Mouse (Mus musculus) hindbrain, embryonic 15.5 days (tissue): ENCODE results near the gene Gm20388. TPM values are rescaled to one million over a fixed set of nuclear protein-coding genes. Genes with fewer than 3 reads are reported as not detected.

Experiments
- ATAC-seq: fragments of 200-750 bp; cut with Nextera tagmentation; 2 replicates; pipeline ENCODE4 v1.8.0; 2017; ENCODE audit warnings: low read depth, moderate number of reproducible peaks, moderate TSS enrichment; ENCODE audit not compliant: low FRiP score
- H3K27ac ChIP-seq: fragments of 300-500 bp; sonication (generic); replicated peaks from 2 replicates; pipeline ENCODE4 v1.5.1; 2015; ENCODE audit warnings: mild to moderate bottlenecking, inconsistent platforms
- H3K27me3 ChIP-seq: fragments of 300-500 bp; sonication (generic); 2 replicates; pipeline ENCODE4 v1.6.1; 2015; ENCODE audit warnings: control low read depth, inconsistent platforms
- H3K36me3 ChIP-seq: fragments of 300-500 bp; sonication (generic); 2 replicates; pipeline ENCODE4 v1.6.1; 2015; ENCODE audit warnings: control low read depth, inconsistent platforms
- H3K4me1 ChIP-seq: fragments of 300-500 bp; sonication (generic); replicated peaks from 2 replicates; pipeline ENCODE4 v1.6.1; 2015; ENCODE audit warnings: control low read depth, inconsistent platforms
- H3K4me2 ChIP-seq: fragments of 300-500 bp; sonication (generic); 2 replicates; pipeline ENCODE4 v1.6.1; 2015; ENCODE audit warnings: moderate library complexity, mild to moderate bottlenecking, inconsistent platforms
- H3K4me3 ChIP-seq: fragments of 300-500 bp; sonication (generic); 2 replicates; pipeline ENCODE4 v1.5.1; 2015; ENCODE audit warnings: mild to moderate bottlenecking, inconsistent platforms
- H3K9ac ChIP-seq: fragments of 300-500 bp; sonication (generic); 2 replicates; pipeline ENCODE4 v1.6.1; 2015; ENCODE audit warnings: inconsistent platforms
- H3K9me3 ChIP-seq: fragments of 300-500 bp; sonication (generic); 2 replicates; pipeline ENCODE4 v1.6.1; 2016; ENCODE audit warnings: control low read depth, inconsistent platforms
- WGBS: fragments of 180-500 bp; shearing (Covaris S2); methylation state at CpG from one replicate; pipeline ENCODE4 v1.1.7; 2015; 5-methylcytosine and 5-hydroxymethylcytosine counted together
- polyA plus RNA-seq: library from polyadenylated mRNA; unstranded; fragments of >200 nt; fragmentation: Nextera tagmentation; extraction: Ambion mirVana; gene quantifications from 2 replicates; pipeline ENCODE4 v1.2.1, GENCODE M21; 2015

Gm20388 gene
- polyA plus RNA-seq, 1 experiment from 2014 or later: 5.4 TPM

DNA sequence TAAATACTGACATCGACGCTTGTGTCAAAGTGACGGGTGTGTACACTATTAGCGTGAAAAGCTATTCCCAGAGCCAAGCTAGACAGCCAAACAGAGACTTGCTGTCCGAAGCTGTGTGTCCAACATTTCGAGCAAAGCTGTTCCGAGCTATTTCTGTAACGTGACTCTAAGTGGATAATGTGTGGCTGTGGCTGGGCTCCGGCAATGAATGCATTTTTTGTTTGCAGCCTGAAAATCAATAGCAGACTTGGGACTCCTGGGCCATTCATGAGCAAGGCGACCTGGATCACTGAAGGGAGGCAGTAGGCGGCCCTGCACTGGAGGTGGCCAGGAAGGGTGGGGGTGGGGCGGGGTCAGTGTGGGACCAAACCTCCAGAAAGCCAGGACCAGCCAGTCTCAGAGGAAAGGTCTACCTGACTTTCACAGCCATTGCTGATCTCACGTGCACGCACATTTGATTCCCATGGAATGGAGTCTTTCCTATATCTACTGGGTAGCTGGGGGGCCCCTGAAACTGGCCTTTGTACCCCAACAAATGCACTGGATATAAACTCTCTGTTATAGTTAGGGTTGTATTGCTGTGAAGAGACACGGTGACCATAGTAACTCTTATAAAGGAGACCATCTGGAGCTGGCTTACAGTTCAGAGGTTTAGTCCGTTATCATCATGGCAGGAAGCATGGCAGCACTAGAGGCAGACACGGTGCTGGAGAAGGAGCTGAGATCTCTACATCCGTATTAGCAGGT, 1415.7 kb downstream of the Gm20388 start:
- no peak overlapping the region for H3K27ac ChIP-seq
- no peak for ATAC-seq
- no peaks in the 10 kb centered on the region for H3K27me3 ChIP-seq
- no peaks in the 10 kb centered on the region for H3K36me3 ChIP-seq
- no peak overlapping the region for H3K4me3 ChIP-seq
- no peaks in the 10 kb centered on the region for H3K4me1 ChIP-seq
- H3K4me2 ChIP-seq: no peak overlapping the region
- WGBS: 58% methylated on average over 18 of the region's 18 CpGs
- H3K9ac ChIP-seq: no peak overlapping the region
- H3K9me3 ChIP-seq: no peaks in the 10 kb centered on the region

DNA sequence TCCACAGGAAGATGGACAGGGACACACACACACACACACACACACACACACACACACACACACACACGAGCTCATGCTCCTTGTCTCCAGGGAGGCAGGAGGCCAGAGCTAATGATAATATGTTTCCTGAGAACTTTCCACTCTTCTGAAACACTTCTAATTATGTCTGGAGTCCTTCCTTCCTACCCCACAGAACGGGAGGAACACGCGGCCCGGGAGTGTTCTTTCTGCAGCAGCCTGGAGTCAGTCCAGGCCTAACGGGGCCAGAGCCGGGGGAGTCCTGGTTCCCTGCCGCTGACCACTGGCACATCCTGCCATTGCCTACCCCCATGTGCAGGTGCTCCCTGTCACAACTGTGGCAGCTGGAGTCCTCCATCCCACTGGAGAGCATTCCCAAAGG, 1421.8 kb downstream of the Gm20388 start:
- Histone ChIP-seq H3K4me3 (no peak overlapping the region), H3K36me3 (no peaks in the 10 kb centered on the region), H3K4me2 (no peak overlapping the region), H3K27me3 (no peaks in the 10 kb centered on the region), H3K27ac (no peak overlapping the region), H3K9ac (no peak overlapping the region), H3K9me3 (no peaks in the 10 kb centered on the region), H3K4me1 (0 out of 2 replicates have a peak, but pooled peaks cover 9% of the 10 kb centered on the region)
- no peak for ATAC-seq
- WGBS: 56% methylated on average over 8 of the region's 8 CpGs

DNA sequence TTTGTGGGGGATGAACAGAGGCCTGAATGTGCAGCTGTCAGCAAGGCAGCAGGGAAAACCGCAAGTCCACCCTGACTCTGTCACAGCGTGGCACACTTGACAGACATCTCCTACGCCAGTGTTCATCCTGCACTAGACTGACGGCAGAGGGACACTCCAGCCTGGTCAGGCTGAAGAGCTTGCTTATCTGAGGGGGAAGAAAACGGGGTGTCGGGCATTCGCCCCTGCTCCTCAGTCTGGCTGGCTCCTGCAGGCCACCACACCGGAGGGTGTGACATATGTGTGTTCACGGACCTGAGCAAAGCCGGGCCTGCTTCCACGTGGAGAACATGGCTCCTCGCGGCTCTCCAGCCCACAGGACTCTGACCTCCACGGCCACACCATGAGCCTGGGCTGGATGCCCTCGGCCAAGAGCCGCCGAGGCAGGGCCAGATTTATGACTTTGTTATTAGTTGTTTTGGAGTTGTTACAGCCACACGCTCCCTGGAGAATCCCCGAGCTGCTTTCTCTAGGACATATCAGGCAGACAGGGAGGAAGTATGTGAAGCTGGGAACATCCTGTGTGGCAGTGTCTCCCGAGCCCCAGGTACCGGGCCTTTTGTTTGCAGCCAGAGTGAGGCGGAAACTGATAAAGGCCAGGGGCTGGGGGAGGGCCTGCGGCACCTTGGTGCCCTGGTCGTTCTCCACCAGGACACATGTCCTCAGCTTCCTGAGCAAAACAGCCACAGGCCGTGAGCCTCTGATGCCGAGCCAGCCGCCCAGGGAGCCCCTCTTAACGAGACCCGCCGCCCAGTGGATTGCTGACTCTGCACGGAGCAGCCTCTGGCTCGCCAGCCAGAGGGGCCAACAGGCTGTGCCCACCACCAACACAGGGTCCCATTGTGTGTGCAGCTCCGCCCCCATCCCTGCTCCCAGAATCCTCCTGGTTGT, 1424.1 kb downstream of the Gm20388 start:
- Histone ChIP-seq H3K36me3 (no peaks in the 10 kb centered on the region), H3K27ac (peak overlapping the region; percentile 39; the same call in 1 of the 2 replicates), H3K9ac (no peak overlapping the region), H3K9me3 (no peaks in the 10 kb centered on the region), H3K27me3 (no peaks in the 10 kb centered on the region), H3K4me1 (0 out of 2 replicates have a peak, but pooled peaks cover 9% of the 10 kb centered on the region), H3K4me3 (no peak overlapping the region), H3K4me2 (no peak overlapping the region)
- ATAC-seq: peak; percentile 76
- WGBS: 53% methylated on average over 33 of the region's 33 CpGs

DNA sequence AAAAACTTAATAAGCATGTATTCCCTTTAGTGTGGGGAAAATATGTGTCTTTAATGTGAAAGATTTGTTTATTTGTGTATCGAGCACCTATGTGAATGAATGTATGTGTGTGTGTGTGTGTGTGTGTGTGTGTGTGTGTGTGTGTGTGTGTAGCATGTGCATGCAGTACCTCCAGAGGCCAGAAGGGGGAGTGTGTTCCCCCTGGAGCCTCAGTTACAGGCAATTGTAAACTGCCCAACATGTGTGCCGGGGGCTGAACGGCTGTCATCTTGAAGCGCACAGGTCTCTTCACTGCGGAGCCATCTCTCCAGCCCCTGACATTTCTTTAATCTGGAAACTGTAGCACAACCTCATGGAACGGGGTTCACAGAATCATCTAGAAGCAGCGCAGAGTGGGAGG, 1425.0 kb downstream of the Gm20388 start:
- 96% methylated on average over 7 of the region's 7 CpGs for WGBS
- H3K9ac ChIP-seq: no peak overlapping the region
- no peaks in the 10 kb centered on the region for H3K27me3 ChIP-seq
- H3K36me3 ChIP-seq: no peaks in the 10 kb centered on the region
- no peak for ATAC-seq
- no peak overlapping the region for H3K4me3 ChIP-seq
- no peaks in the 10 kb centered on the region for H3K9me3 ChIP-seq
- no peak overlapping the region for H3K27ac ChIP-seq
- H3K4me1 ChIP-seq: 0 out of 2 replicates have a peak, but pooled peaks cover 9% of the 10 kb centered on the region
- H3K4me2 ChIP-seq: no peak overlapping the region

DNA sequence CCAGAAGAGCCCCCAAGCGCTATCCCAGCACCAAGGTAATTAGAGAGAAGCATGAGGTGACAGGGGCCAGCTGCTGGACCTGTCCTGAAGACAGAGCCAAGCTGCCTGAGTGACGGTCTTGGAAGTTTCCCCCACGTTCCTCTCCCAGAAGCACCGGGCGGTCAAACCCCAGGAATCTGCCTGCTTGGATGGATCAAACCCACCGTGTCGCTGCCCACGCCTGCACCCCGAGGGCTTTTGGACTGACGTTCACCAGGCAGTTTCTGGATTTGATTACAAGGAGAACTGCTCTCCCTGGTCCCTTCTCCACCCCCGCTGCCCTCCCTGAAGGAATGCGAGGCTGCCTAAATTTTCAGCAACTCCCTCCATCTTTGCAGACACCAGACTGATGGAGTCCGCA, 1432.3 kb downstream of the Gm20388 start:
- H3K4me2 ChIP-seq: no peak overlapping the region
- 0 out of 2 replicates have a peak, but pooled peaks cover 6% of the 10 kb centered on the region for H3K4me1 ChIP-seq
- H3K9ac ChIP-seq: no peak overlapping the region
- no peaks in the 10 kb centered on the region for H3K36me3 ChIP-seq
- H3K27ac ChIP-seq: no peak overlapping the region
- ATAC-seq: no peak
- H3K4me3 ChIP-seq: no peak overlapping the region
- H3K27me3 ChIP-seq: no peaks in the 10 kb centered on the region
- WGBS: 61% methylated on average over 13 of the region's 13 CpGs
- H3K9me3 ChIP-seq: no peaks in the 10 kb centered on the region

DNA sequence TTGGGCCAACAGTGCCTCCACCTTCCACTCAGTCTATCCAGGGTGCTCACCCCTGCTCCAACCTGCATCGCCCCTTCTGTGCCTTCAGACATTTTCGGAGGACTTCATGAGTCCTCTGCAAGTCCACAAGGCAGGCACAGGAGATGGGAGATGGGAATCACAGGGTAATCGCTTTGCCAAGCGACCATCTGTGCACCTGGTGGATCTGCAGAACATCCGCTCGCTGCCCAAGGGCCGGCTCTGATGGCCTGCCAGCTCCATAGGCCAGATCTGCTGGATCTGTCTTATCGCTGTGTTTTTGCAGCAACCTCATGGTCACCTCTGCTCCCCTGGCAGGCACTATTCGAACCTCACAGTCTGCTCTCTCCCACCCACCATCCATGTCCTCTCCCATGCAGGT, 1433.8 kb downstream of the Gm20388 start:
- ATAC-seq: no peak
- Histone ChIP-seq H3K27ac (no peak overlapping the region), H3K4me3 (no peak overlapping the region), H3K9me3 (no peaks in the 10 kb centered on the region), H3K36me3 (no peaks in the 10 kb centered on the region), H3K4me2 (no peak overlapping the region), H3K4me1 (0 out of 2 replicates have a peak, but pooled peaks cover 6% of the 10 kb centered on the region), H3K27me3 (no peaks in the 10 kb centered on the region), H3K9ac (no peak overlapping the region)
- 92% methylated on average over 9 of the region's 9 CpGs for WGBS

DNA sequence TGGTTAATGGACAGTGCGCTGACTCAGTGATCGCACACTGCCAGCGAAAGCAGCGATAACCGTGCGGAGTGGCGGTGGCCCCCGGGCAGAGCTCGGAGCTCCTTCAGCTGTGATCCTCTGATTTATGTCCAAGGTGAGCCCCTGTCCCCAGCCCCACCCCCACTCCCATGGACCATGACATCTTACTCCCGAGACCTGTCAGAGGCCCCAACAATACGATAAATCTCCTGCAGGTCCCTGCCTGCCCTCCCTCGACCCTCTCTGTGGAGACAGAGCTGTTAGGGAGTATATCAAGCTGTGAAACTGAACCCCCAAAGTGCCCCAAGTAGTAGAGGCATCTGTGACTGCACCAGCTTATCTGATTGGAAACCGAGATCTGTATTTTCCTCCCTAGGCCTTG, 1435.5 kb downstream of the Gm20388 start:
- no peak overlapping the region for H3K4me3 ChIP-seq
- H3K4me2 ChIP-seq: no peak overlapping the region
- no peaks in the 10 kb centered on the region for H3K27me3 ChIP-seq
- WGBS: 78% methylated on average over 13 of the region's 13 CpGs
- H3K36me3 ChIP-seq: no peaks in the 10 kb centered on the region
- no peak for ATAC-seq
- H3K27ac ChIP-seq: no peak overlapping the region
- no peaks in the 10 kb centered on the region for H3K9me3 ChIP-seq
- H3K4me1 ChIP-seq: 0 out of 2 replicates have a peak, but pooled peaks cover 6% of the 10 kb centered on the region
- no peak overlapping the region for H3K9ac ChIP-seq

DNA sequence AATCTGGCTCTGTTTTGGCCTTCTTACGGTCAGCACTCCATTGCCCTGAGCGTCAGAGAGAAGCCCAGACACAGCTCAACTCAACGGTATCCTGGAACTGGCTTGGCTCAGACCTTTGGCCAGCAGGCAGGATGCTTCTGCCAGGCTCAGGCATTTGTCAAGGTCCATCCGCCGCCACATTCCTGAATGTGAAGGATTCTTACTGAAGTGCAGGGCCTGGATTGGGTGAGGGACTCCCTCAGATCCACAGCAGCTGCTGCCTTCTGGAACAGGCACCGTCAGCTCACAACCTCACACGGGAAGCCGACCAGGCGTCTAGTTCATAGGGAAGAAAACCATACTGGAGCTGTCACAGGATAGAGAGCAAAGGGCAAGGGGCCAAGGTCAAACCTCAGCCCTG, 1436.2 kb downstream of the Gm20388 start:
- no peaks in the 10 kb centered on the region for H3K36me3 ChIP-seq
- no peak overlapping the region for H3K4me3 ChIP-seq
- ATAC-seq: no peak
- no peak overlapping the region for H3K9ac ChIP-seq
- 66% methylated on average over 9 of the region's 9 CpGs for WGBS
- no peak overlapping the region for H3K27ac ChIP-seq
- H3K27me3 ChIP-seq: no peaks in the 10 kb centered on the region
- H3K4me1 ChIP-seq: 0 out of 2 replicates have a peak, but pooled peaks cover 6% of the 10 kb centered on the region
- no peak overlapping the region for H3K4me2 ChIP-seq
- H3K9me3 ChIP-seq: no peaks in the 10 kb centered on the region

DNA sequence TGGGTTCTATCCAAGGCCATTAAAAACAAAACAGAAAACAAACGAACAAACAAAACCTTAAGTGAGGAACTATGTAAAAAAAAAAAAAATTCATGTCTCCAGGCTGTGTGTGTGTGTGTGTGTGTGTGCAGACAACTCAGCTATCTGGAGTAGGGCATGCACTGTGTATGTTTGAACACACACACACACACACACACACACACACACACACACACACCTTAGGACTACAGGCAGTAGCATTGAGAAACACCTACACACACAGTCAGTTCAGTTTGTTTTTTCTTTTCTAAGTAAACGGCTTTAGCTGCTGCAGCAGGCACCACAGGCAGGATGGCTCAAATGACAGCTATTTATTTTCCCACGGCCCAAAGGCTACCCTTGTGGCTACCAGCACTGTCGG, 1438.4 kb downstream of the Gm20388 start:
- H3K27ac ChIP-seq: no peak overlapping the region
- 38% methylated on average over 4 of the region's 4 CpGs for WGBS
- no peak for ATAC-seq

DNA sequence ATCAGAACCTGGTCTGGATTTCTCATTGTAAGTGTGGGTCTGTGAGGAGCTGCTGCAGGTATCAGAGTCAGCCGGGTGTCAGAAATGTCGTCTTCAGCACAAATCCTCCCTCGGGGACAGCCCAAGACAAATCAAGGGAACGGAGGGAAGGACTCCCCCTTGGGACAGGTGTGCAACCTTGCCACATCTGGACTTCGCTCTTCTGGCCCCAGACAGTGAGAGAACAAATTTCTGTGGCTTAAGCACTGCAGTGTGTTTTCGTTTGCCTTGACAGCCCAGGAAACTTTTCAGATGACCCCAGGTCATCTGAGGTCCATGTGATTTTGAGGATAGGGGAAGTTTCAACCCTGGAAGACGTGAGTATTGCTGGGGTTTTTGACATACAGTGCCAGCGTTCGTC, 1440.2 kb downstream of the Gm20388 start:
- Histone ChIP-seq H3K27me3 (no peaks in the 10 kb centered on the region), H3K9ac (no peak overlapping the region), H3K4me3 (no peak overlapping the region), H3K4me1 (no peaks in the 10 kb centered on the region), H3K9me3 (no peaks in the 10 kb centered on the region), H3K36me3 (no peaks in the 10 kb centered on the region), H3K4me2 (no peak overlapping the region), H3K27ac (no peak overlapping the region)
- 79% methylated on average over 9 of the region's 9 CpGs for WGBS
- ATAC-seq: no peak

More for the DNA sequence above, 1438.4 kb downstream of the Gm20388 start:
- Histone ChIP-seq H3K4me1 (no peaks in the 10 kb centered on the region), H3K9ac (no peak overlapping the region), H3K9me3 (no peaks in the 10 kb centered on the region), H3K4me2 (no peak overlapping the region), H3K4me3 (no peak overlapping the region), H3K27me3 (no peaks in the 10 kb centered on the region), H3K36me3 (no peaks in the 10 kb centered on the region)

DNA sequence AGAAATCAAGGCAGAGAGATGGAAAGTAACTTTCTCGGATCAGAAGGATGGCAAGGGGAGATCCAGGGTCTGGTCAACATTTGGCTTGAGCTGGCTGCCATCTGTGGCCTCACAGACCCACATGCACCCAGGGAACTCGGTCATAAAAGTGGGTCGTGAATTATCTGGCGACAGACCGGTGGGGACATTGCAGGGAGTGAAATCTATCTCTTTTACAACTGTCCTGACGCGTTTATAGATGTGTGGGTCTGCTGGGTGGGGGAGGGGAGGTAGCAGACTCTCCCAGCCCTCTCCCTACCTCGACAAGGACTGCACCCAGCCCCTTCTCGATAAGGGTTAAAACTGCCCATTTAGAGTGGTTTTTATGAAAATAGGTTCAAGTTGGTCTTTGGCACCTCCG, 1444.2 kb downstream of the Gm20388 start:
- no peak overlapping the region for H3K27ac ChIP-seq
- H3K4me3 ChIP-seq: no peak overlapping the region
- no peak overlapping the region for H3K9ac ChIP-seq
- H3K4me2 ChIP-seq: no peak overlapping the region
- peaks cover 13% of the 10 kb centered on the region for H3K4me1 ChIP-seq
- no peaks in the 10 kb centered on the region for H3K27me3 ChIP-seq
- WGBS: 68% methylated on average over 10 of the region's 10 CpGs
- ATAC-seq: no peak
- H3K9me3 ChIP-seq: no peaks in the 10 kb centered on the region
- H3K36me3 ChIP-seq: no peaks in the 10 kb centered on the region

DNA sequence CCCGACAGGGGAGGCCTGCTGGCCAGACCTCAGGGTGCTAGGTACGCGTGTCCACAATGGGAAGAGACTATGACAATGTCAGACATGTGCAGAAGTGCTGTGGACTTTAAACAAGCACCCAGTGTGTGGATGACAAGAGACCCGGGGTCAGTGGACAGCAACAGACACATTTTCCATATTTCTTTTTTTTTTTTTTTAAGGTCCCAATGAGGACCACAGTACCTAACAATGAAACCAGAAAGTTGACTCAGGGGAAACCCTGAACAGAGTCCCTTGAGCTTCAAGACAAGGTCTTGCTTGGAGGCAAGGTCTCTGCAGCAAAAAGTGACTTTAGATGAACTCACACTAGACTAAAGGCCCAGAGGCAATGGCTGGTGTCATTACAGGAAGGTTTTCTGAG, 1446.8 kb downstream of the Gm20388 start:
- Histone ChIP-seq H3K9me3 (no peaks in the 10 kb centered on the region), H3K9ac (no peak overlapping the region), H3K4me3 (no peak overlapping the region), H3K27me3 (no peaks in the 10 kb centered on the region), H3K4me2 (no peak overlapping the region), H3K27ac (no peak overlapping the region), H3K4me1 (peaks cover 16% of the 10 kb centered on the region), H3K36me3 (no peaks in the 10 kb centered on the region)
- 93% methylated on average over 4 of the region's 4 CpGs for WGBS
- no peak for ATAC-seq
